In genomic region chr2:26273611-26274010, GRCm38 (mm10) we compare ENCODE assay signal across 9 mouse cellular contexts. TPM values are rescaled to one million over a fixed set of nuclear protein-coding genes. Genes with fewer than 3 reads are reported as not detected.
DNase-seq lines count a peak whose midpoint lies in the region; ATAC-seq lines count a peak whose summit lies in the region.
"Had no signal": no experiment of that assay in that cellular context is flagged by ENCODE, and none has a peak within 500 bp of the region (broad histone marks: within the 10 kb centered on the region; RNA-seq: fewer than 3 reads in every experiment).

No protein-coding gene starts in this region.

- H3K4me1 ChIP-seq in forebrain, embryonic 12.5 days: peaks cover 7% of the 10 kb centered on the region; the same call in 1 of the 2 replicates
- no peaks in the 10 kb centered on the region for H3K4me1 ChIP-seq in hindbrain, embryonic 15.5 days (replicated peaks)
- 0 out of 2 replicates have a peak, but pooled peaks cover 3% of the 10 kb centered on the region for H3K4me1 ChIP-seq in midbrain, embryonic 11.5 days (ENCODE audit: control insufficient read depth, insufficient read depth, low read length)
- H3K4me1 ChIP-seq in stomach, embryonic 15.5 days: no peaks in the 10 kb centered on the region

- no peak overlapping the region for H3K4me2 ChIP-seq in forebrain, embryonic 12.5 days
- H3K4me2 ChIP-seq in hindbrain, embryonic 15.5 days: no peak overlapping the region
- no peak overlapping the region for H3K4me2 ChIP-seq in midbrain, embryonic 11.5 days
- no peak overlapping the region for H3K4me2 ChIP-seq in stomach, embryonic 15.5 days

- no peak overlapping the region for H3K9ac ChIP-seq in forebrain, embryonic 12.5 days
- no peak overlapping the region for H3K9ac ChIP-seq in hindbrain, embryonic 15.5 days
- no peak overlapping the region for H3K9ac ChIP-seq in midbrain, embryonic 11.5 days (ENCODE audit: low read length)
- H3K9ac ChIP-seq in stomach, embryonic 15.5 days: no peak overlapping the region

- no peaks in the 10 kb centered on the region for H3K36me3 ChIP-seq in forebrain, embryonic 12.5 days (replicated peaks)
- no peaks in the 10 kb centered on the region for H3K36me3 ChIP-seq in hindbrain, embryonic 15.5 days
- no peaks in the 10 kb centered on the region for H3K36me3 ChIP-seq in midbrain, embryonic 11.5 days (ENCODE audit: control insufficient read depth, insufficient read depth, low read length)
- no peaks in the 10 kb centered on the region for H3K36me3 ChIP-seq in stomach, embryonic 15.5 days

- ATAC-seq in forebrain, embryonic 12.5 days (ENCODE audit: low FRiP score): peak; percentile 39; the same call in 1 of the 2 replicates
- peak; percentile 73; the same call in 1 of the 2 replicates for ATAC-seq in hindbrain, embryonic 15.5 days (ENCODE audit: low FRiP score, low read depth)
- peak; percentile 24 for ATAC-seq in midbrain, embryonic 11.5 days (ENCODE audit: low FRiP score)
- ATAC-seq in stomach, embryonic 15.5 days (ENCODE audit: insufficient read depth, low FRiP score, low read depth): peak; percentile 50; the same call in 1 of the 2 replicates

- H3K27ac ChIP-seq in forebrain, embryonic 12.5 days: no peak overlapping the region
- H3K27ac ChIP-seq in hindbrain, embryonic 15.5 days (replicated peaks): no peak overlapping the region
- H3K27ac ChIP-seq in midbrain, embryonic 11.5 days (ENCODE audit: low read depth, low read length): no peak overlapping the region
- no peak overlapping the region for H3K27ac ChIP-seq in stomach, embryonic 15.5 days
- H3K27ac ChIP-seq: macrophage had no signal

- no peak overlapping the region for H3K4me3 ChIP-seq in forebrain, embryonic 12.5 days (replicated peaks)
- no peak overlapping the region for H3K4me3 ChIP-seq in hindbrain, embryonic 15.5 days
- H3K4me3 ChIP-seq in midbrain, embryonic 11.5 days (ENCODE audit: low read depth, low read length): no peak overlapping the region
- no peak overlapping the region for H3K4me3 ChIP-seq in stomach, embryonic 15.5 days (replicated peaks)

- WGBS in forebrain, embryonic 12.5 days: 24% methylated on average over 7 of the region's 7 CpGs
- WGBS in hindbrain, embryonic 15.5 days: 24% methylated on average over 7 of the region's 7 CpGs
- WGBS in midbrain, embryonic 11.5 days: 23% methylated on average over 7 of the region's 7 CpGs
- WGBS in stomach, embryonic 15.5 days: 24% methylated on average over 7 of the region's 7 CpGs

- DNase-seq in gastrocnemius, adult 18-20 months (ENCODE audit: low spot score): peak; percentile 48
- no peak for DNase-seq in gastrocnemius, adult 8-10 months (ENCODE audit: low spot score in 2 of 2)
- DNase-seq in c-Kit-negative CD71-positive TER-119-positive erythroid progenitor cells, embryonic 14.5 days (ENCODE audit: low read depth, low spot score): peak; percentile 12
- peak; percentile 40 to 71 for DNase-seq in layer of hippocampus, postnatal 25 days (ENCODE audit: extremely low spot score in 1 of 2, low spot score in 1 of 2)
- DNase-seq in midbrain, embryonic 11.5 days (ENCODE audit: low spot score, missing footprints): peak; percentile 90

- H3K27me3 ChIP-seq in forebrain, embryonic 12.5 days: no peaks in the 10 kb centered on the region
- no peaks in the 10 kb centered on the region for H3K27me3 ChIP-seq in hindbrain, embryonic 15.5 days
- H3K27me3 ChIP-seq in midbrain, embryonic 11.5 days (ENCODE audit: control insufficient read depth, insufficient read depth, low read length): no peaks in the 10 kb centered on the region
- no peaks in the 10 kb centered on the region for H3K27me3 ChIP-seq in stomach, embryonic 15.5 days (replicated peaks)

- H3K9me3 ChIP-seq in forebrain, embryonic 12.5 days: no peaks in the 10 kb centered on the region
- H3K9me3 ChIP-seq in hindbrain, embryonic 15.5 days: no peaks in the 10 kb centered on the region
- no peaks in the 10 kb centered on the region for H3K9me3 ChIP-seq in midbrain, embryonic 11.5 days (ENCODE audit: control insufficient read depth, low read length)
- no peaks in the 10 kb centered on the region for H3K9me3 ChIP-seq in stomach, embryonic 15.5 days

RNA-seq across cellular contexts. Expression of gene Ccdc187, which starts 20.7 kb away (rescaled TPM):
- total RNA-seq in gastrocnemius, adult 18-20 months (2021): not detected
- total RNA-seq in gastrocnemius, adult 8-10 months (2022): not detected
- 0.34 and 0.45 TPM in 2 replicates for polyA plus RNA-seq in forebrain, embryonic 12.5 days (2016; fragmentation: Nextera tagmentation; extraction: Ambion mirVana)
- 0.16 and 0.25 TPM in 2 replicates for polyA plus RNA-seq in hindbrain, embryonic 15.5 days (2015; fragmentation: Nextera tagmentation; extraction: Ambion mirVana)
- total RNA-seq in layer of hippocampus, postnatal 25 days (2021): under 1 TPM; 0.52 to 0.94 TPM
- 0.05 and 0.10 TPM in 2 replicates for polyA plus RNA-seq in midbrain, embryonic 11.5 days (2014; fragmentation: Nextera tagmentation; extraction: Ambion mirVana)
- 0.57 and 0.61 TPM in 2 replicates for polyA plus RNA-seq in stomach, embryonic 15.5 days (2015; fragmentation: Nextera tagmentation; extraction: Ambion mirVana)
- polyA plus RNA-seq: macrophage had no signal

RNA-seq across cellular contexts. Expression of gene Qsox2, which starts 36.3 kb away (rescaled TPM):
- 1 to 10 TPM; 3.5 to 3.8 TPM for total RNA-seq in gastrocnemius, adult 18-20 months (2021)
- total RNA-seq in gastrocnemius, adult 8-10 months (2022): 1 to 10 TPM; 3.2 to 4.5 (median 3.3) TPM
- 20.0 and 21.4 TPM in 2 replicates for polyA plus RNA-seq in forebrain, embryonic 12.5 days (2016; fragmentation: Nextera tagmentation; extraction: Ambion mirVana)
- 16.7 and 16.9 TPM in 2 replicates for polyA plus RNA-seq in hindbrain, embryonic 15.5 days (2015; fragmentation: Nextera tagmentation; extraction: Ambion mirVana)
- total RNA-seq in layer of hippocampus, postnatal 25 days (2021): 10 to 100 TPM; 24.5 to 25.3 TPM
- polyA plus RNA-seq in midbrain, embryonic 11.5 days (2014; fragmentation: Nextera tagmentation; extraction: Ambion mirVana): 18.2 and 18.4 TPM in 2 replicates
- 26.1 and 32.4 TPM in 2 replicates for polyA plus RNA-seq in stomach, embryonic 15.5 days (2015; fragmentation: Nextera tagmentation; extraction: Ambion mirVana)

RNA-seq across cellular contexts. Expression of gene Gpsm1, which starts 41.7 kb away (rescaled TPM):
- total RNA-seq in gastrocnemius, adult 18-20 months (2021): 1 to 10 TPM; 1.6 to 2.3 TPM
- 1 to 10 TPM in 3 of 4 experiments, under 1 TPM in 1; 0.75 to 3.6 (median 1.6) TPM for total RNA-seq in gastrocnemius, adult 8-10 months (2022)
- polyA plus RNA-seq in forebrain, embryonic 12.5 days (2016; fragmentation: Nextera tagmentation; extraction: Ambion mirVana): 102 and 108 TPM in 2 replicates
- 177 and 199 TPM in 2 replicates for polyA plus RNA-seq in hindbrain, embryonic 15.5 days (2015; fragmentation: Nextera tagmentation; extraction: Ambion mirVana)
- 10 to 100 TPM; 38.3 to 42.4 TPM for total RNA-seq in layer of hippocampus, postnatal 25 days (2021)
- polyA plus RNA-seq in midbrain, embryonic 11.5 days (2014; fragmentation: Nextera tagmentation; extraction: Ambion mirVana): 46.2 and 53.3 TPM in 2 replicates
- polyA plus RNA-seq in stomach, embryonic 15.5 days (2015; fragmentation: Nextera tagmentation; extraction: Ambion mirVana): 34.6 and 35.8 TPM in 2 replicates

Comparison
In these comparisons a context has a peak if more than half of its experiments do, and no peak if none do; other contexts are left out.
1. DNase-seq: peak in gastrocnemius, adult 18-20 months (single experiment), c-Kit-negative CD71-positive TER-119-positive erythroid progenitor cells, embryonic 14.5 days (single experiment), layer of hippocampus, postnatal 25 days (2 of 2) and midbrain, embryonic 11.5 days (single experiment); none in gastrocnemius, adult 8-10 months (0 of 2).
2. Peak in every context shown above with its lines, with median percentiles within 50 percentile points of each other: ATAC-seq.